ENCODE assay signal across 8 mouse cellular contexts in genomic region chr1:118320696-118321095, GRCm38 (mm10). TPM values are rescaled to one million over a fixed set of nuclear protein-coding genes. Genes with fewer than 3 reads are reported as not detected.
DNase-seq lines count a peak whose midpoint lies in the region; ATAC-seq and TF ChIP-seq lines count a peak whose summit lies in the region.

No protein-coding gene starts in this region.

- H3K36me3 ChIP-seq in heart, postnatal 0 days (replicated peaks; ENCODE audit: control insufficient read depth, insufficient read depth, low read length) = peaks cover 20% of the 10 kb centered on the region
- no peaks in the 10 kb centered on the region for H3K36me3 ChIP-seq in embryonic facial prominence, embryonic 11.5 days (replicated peaks; ENCODE audit: control insufficient read depth, insufficient read depth, low read depth, low read length)

- no peaks in the 10 kb centered on the region for H3K9me3 ChIP-seq in heart, postnatal 0 days (replicated peaks; ENCODE audit: control insufficient read depth, low read length)
- H3K9me3 ChIP-seq in embryonic facial prominence, embryonic 11.5 days (replicated peaks; ENCODE audit: control insufficient read depth, low read length) = no peaks in the 10 kb centered on the region

- DNase-seq in heart, postnatal 0 days (ENCODE audit: low spot score) = no peak
- no peak for DNase-seq in heart, adult 11 months
- DNase-seq in urinary bladder, postnatal 14 days (ENCODE audit: low spot score) = peak; percentile 18
- no peak for DNase-seq in urinary bladder, postnatal 25 days (ENCODE audit: low spot score)
- DNase-seq in embryonic facial prominence, embryonic 11.5 days (ENCODE audit: low spot score) = peak; percentile 15
- no peak for DNase-seq in urinary bladder, adult 18-20 months (ENCODE audit: low spot score in 2 of 2)
- no peak for DNase-seq in heart, postnatal 25 days (ENCODE audit: low spot score)

- H3K4me2 ChIP-seq in heart, postnatal 0 days (ENCODE audit: low read depth, low read length) = no peak overlapping the region
- H3K4me2 ChIP-seq in embryonic facial prominence, embryonic 11.5 days (ENCODE audit: low read depth, low read length) = no peak overlapping the region

- ATAC-seq in heart, postnatal 0 days (ENCODE audit: insufficient read depth, low read depth) = no peak
- ATAC-seq in embryonic facial prominence, embryonic 11.5 days (replicated peaks; ENCODE audit: insufficient number of reproducible peaks, low FRiP score, low TSS enrichment, low read depth) = no peak
- peak; percentile 52 for ATAC-seq in megakaryocyte progenitor cell, adult 5-6 weeks (replicated peaks; ENCODE audit: poor library complexity)

- H3K27me3 ChIP-seq in heart, postnatal 0 days (ENCODE audit: control insufficient read depth, insufficient read depth, low read length) = no peaks in the 10 kb centered on the region
- no peaks in the 10 kb centered on the region for H3K27me3 ChIP-seq in embryonic facial prominence, embryonic 11.5 days (ENCODE audit: control insufficient read depth, insufficient read depth, low read length)

- intact Hi-C loops in heart, postnatal 25 days (cut with DNase I) = loop anchor here (5.0 kb wide), 4 partner anchors 67 to 437 kb away; partner anchors contain the start of gene Clasp1

- TF ChIP-seq EP300 in heart, postnatal 0 days (IDR thresholded peaks at IDR 0.05; ENCODE audit: low read depth) = no peak

- H3K9ac ChIP-seq in heart, postnatal 0 days (replicated peaks; ENCODE audit: low read depth, low read length) = no peak overlapping the region
- H3K9ac ChIP-seq in embryonic facial prominence, embryonic 11.5 days (replicated peaks; ENCODE audit: low read length) = no peak overlapping the region

- H3K27ac ChIP-seq in heart, postnatal 0 days (ENCODE audit: low read depth) = no peak overlapping the region
- no peak overlapping the region for H3K27ac ChIP-seq in embryonic facial prominence, embryonic 11.5 days (replicated peaks; ENCODE audit: low read depth, low read length)

- peaks cover 12% of the 10 kb centered on the region; the same call in 1 of the 2 replicates for H3K4me1 ChIP-seq in heart, postnatal 0 days (ENCODE audit: control insufficient read depth, insufficient read depth)
- no peaks in the 10 kb centered on the region; the same call in 1 of the 2 replicates for H3K4me1 ChIP-seq in embryonic facial prominence, embryonic 11.5 days (ENCODE audit: control insufficient read depth, insufficient read depth, low read length)

- peak; percentile 48 for TF ChIP-seq CTCF in heart, postnatal 0 days (IDR thresholded peaks at IDR 0.05; ENCODE audit: low read depth)

- H3K4me3 ChIP-seq in heart, postnatal 0 days (ENCODE audit: low read depth, low read length) = no peak overlapping the region
- no peak overlapping the region for H3K4me3 ChIP-seq in embryonic facial prominence, embryonic 11.5 days (ENCODE audit: low read depth, low read length)

- WGBS in heart, postnatal 0 days = 66% methylated on average over 2 of the region's 2 CpGs
- 70% methylated on average over 2 of the region's 2 CpGs for WGBS in embryonic facial prominence, embryonic 11.5 days

RNA-seq across cellular contexts. Expression of gene Nifk, which starts 0.9 kb away (rescaled TPM):
- 15.9 and 31.0 TPM in 2 replicates for total RNA-seq in heart, postnatal 0 days (2014; rRNA removed; ENCODE audit: low replicate concordance)
- polyA plus RNA-seq in heart, postnatal 0 days (2015; fragmentation: Nextera tagmentation; extraction: Ambion mirVana) = 32.0 and 32.6 TPM in 2 replicates
- 113 and 120 TPM in 2 replicates for polyA plus RNA-seq in embryonic facial prominence, embryonic 11.5 days (2014; fragmentation: Nextera tagmentation; extraction: Ambion mirVana)
- 159 TPM in 2 replicates for total RNA-seq in megakaryocyte progenitor cell, adult 5-6 weeks (2015)
- total RNA-seq in megakaryocyte progenitor cell, adult 5-6 weeks (2017) = 131 and 137 TPM in 2 replicates
- total RNA-seq in heart, postnatal 25 days (2021) = 10 to 100 TPM; 15.6 to 16.4 TPM

RNA-seq across cellular contexts. Expression of gene Tsn, which starts 9.2 kb away (rescaled TPM):
- total RNA-seq in heart, postnatal 0 days (2014; rRNA removed; ENCODE audit: low replicate concordance) = 97.4 and 130 TPM in 2 replicates
- 170 and 174 TPM in 2 replicates for polyA plus RNA-seq in heart, postnatal 0 days (2015; fragmentation: Nextera tagmentation; extraction: Ambion mirVana)
- 403 and 411 TPM in 2 replicates for polyA plus RNA-seq in embryonic facial prominence, embryonic 11.5 days (2014; fragmentation: Nextera tagmentation; extraction: Ambion mirVana)
- total RNA-seq in megakaryocyte progenitor cell, adult 5-6 weeks (2015) = 64.5 and 65.2 TPM in 2 replicates
- 74.9 and 83.6 TPM in 2 replicates for total RNA-seq in megakaryocyte progenitor cell, adult 5-6 weeks (2017)
- total RNA-seq in heart, postnatal 25 days (2021) = 10 to 100 TPM; 62.7 to 64.3 TPM

Comparison
In these comparisons a context has a peak if more than half of its experiments do, and no peak if none do; other contexts are left out.
1. DNase-seq: peak in urinary bladder, postnatal 14 days (single experiment) and embryonic facial prominence, embryonic 11.5 days (single experiment); none in heart, postnatal 0 days (single experiment), heart, adult 11 months (single experiment), urinary bladder, postnatal 25 days (single experiment), urinary bladder, adult 18-20 months (0 of 2) and heart, postnatal 25 days (single experiment).